Mouse (Mus musculus) heart, adult 10 weeks (tissue): ENCODE data around the gene Dedd. TPM values are rescaled to one million over a fixed set of nuclear protein-coding genes. Genes with fewer than 3 reads are reported as not detected.

Source experiments
- polyA plus RNA-seq: library from polyadenylated mRNA; stranded (reverse); fragments of 350-450 nt; fragmentation: Illumina TruSeq; extraction: RNeasy Lipid Tissue Mini Kit (QIAGEN cat#74804); gene quantifications from one replicate; pipeline ENCODE4 v1.2.3, GENCODE M21; 2014; ENCODE audit warnings: low read depth, low replicate concordance

Dedd gene
- polyA plus RNA-seq, result 29.9 TPM

GRCm38 (mm10) chr1:171328839-171329432 is at the start of gene Dedd:
Dedd (plus strand) TSS chr1:171329145.

GRCm38 (mm10) chr1:171280916-171281527 is 47.9 kb upstream of the Dedd start, which contains the start of gene Ppox:
Ppox (minus strand) TSS chr1:171281186.

GRCm38 (mm10) chr1:171287136-171288081 is 41.5 kb upstream of the Dedd start, which contains the start of gene Usp21:
Usp21 (minus strand) TSS chr1:171287991.

GRCm38 (mm10) chr1:171294298-171295062 is 34.5 kb upstream of the Dedd start, which contains the start of gene Ufc1:
Ufc1 (minus strand) TSS chr1:171295024.

GRCm38 (mm10) chr1:171345225-171346094 is 16.5 kb downstream of the Dedd start, which contains the start of the genes Nit1 and Pfdn2:
Nit1 (minus strand) TSS chr1:171345646.
Pfdn2 (plus strand) TSS chr1:171345670.

GRCm38 (mm10) chr1:171360656-171361055 is 31.7 kb downstream of the Dedd start, which contains the start of gene Klhdc9:
Klhdc9 (minus strand) TSS chr1:171360798.

GRCm38 (mm10) chr1:171369845-171370556 is 41.1 kb downstream of the Dedd start, which contains the start of gene Nectin4:
Nectin4 (plus strand) TSS chr1:171370099.

GRCm38 (mm10) chr1:171388376-171389102 is 59.6 kb downstream of the Dedd start, which contains the start of gene Arhgap30:
Arhgap30 (plus strand) TSS chr1:171388954.

Other genes with a start within 250 kb of the Dedd start
- gene Cfap126, start 215.2 kb upstream of the Dedd start, polyA plus RNA-seq, result 1.6 TPM
- 513 TPM for gene Sdhc, start 178.5 kb upstream of the Dedd start, polyA plus RNA-seq
- gene Mpz, start 178.4 kb upstream of the Dedd start, polyA plus RNA-seq, result 1.1 TPM
- 383 TPM for gene Pcp4l1, start 132.9 kb upstream of the Dedd start, polyA plus RNA-seq
- gene Nr1i3, start 115.2 kb upstream of the Dedd start, polyA plus RNA-seq, result 0.16 TPM
- gene Tomm40l, start 106.6 kb upstream of the Dedd start, polyA plus RNA-seq, result 90.3 TPM
- gene Apoa2, start 104.1 kb upstream of the Dedd start, polyA plus RNA-seq, result 18.8 TPM
- 22.5 TPM for gene Fcer1g, start 94.8 kb upstream of the Dedd start, polyA plus RNA-seq
- gene Adamts4, start 78.7 kb upstream of the Dedd start, polyA plus RNA-seq, result 0.86 TPM
- gene Ndufs2, start 77.8 kb upstream of the Dedd start, polyA plus RNA-seq, result 1,308 TPM
- 19.0 TPM for gene B4galt3, start 58.8 kb upstream of the Dedd start, polyA plus RNA-seq
- gene Ppox, start 48.0 kb upstream of the Dedd start, polyA plus RNA-seq, result 28.1 TPM
- 27.0 TPM for gene Usp21, start 41.2 kb upstream of the Dedd start, polyA plus RNA-seq
- 94.8 TPM for gene Ufc1, start 34.1 kb upstream of the Dedd start, polyA plus RNA-seq
- 45.2 TPM for gene Nit1, start 16.5 kb downstream of the Dedd start, polyA plus RNA-seq
- gene Pfdn2, start 16.5 kb downstream of the Dedd start, polyA plus RNA-seq, result 90.2 TPM
- not detected for gene Klhdc9, start 31.7 kb downstream of the Dedd start, polyA plus RNA-seq
- 0.47 TPM for gene Nectin4, start 41.0 kb downstream of the Dedd start, polyA plus RNA-seq
- gene Arhgap30, start 59.8 kb downstream of the Dedd start, polyA plus RNA-seq, result 3.0 TPM
- 34.5 TPM for gene Usf1, start 82.2 kb downstream of the Dedd start, polyA plus RNA-seq
- 3.4 TPM for gene Tstd1, start 89.7 kb downstream of the Dedd start, polyA plus RNA-seq
- gene F11r, start 108.4 kb downstream of the Dedd start, polyA plus RNA-seq, result 41.0 TPM
- 3.7 TPM for gene Alyref2, start 174.3 kb downstream of the Dedd start, polyA plus RNA-seq
- not detected for gene Itln1, start 206.1 kb downstream of the Dedd start, polyA plus RNA-seq
- 0.45 TPM for gene Cd244a, start 230.0 kb downstream of the Dedd start, polyA plus RNA-seq